Mouse (Mus musculus) CH12.LX (cell line): ENCODE results near the gene Pmepa1.

Source experiments
- CTCF ChIP-seq, 2 experiments: IDR thresholded peaks in 1 of 2; conservative IDR thresholded peaks in 1 of 2; 2 replicates each; pipeline ENCODE4 v1.5.1; 2011 to 2012; ENCODE audit warnings: low read depth in 2 of 2, low read length in 2 of 2, improper control_type of control experiment in 1 of 2, inconsistent platforms in 1 of 2, mild to moderate bottlenecking in 1 of 2, moderate library complexity in 1 of 2
- ELF1 ChIP-seq: IDR thresholded peaks from 2 replicates; pipeline ENCODE4 v1.6.1; 2014; ENCODE audit warnings: low read depth, mild to moderate bottlenecking, inconsistent platforms, low read length, improper control_type of control experiment
- KAT2A ChIP-seq: IDR thresholded peaks from 2 replicates; pipeline ENCODE4 v1.6.1; 2012; ENCODE audit warnings: low read length, improper control_type of control experiment, inconsistent platforms; ENCODE audit not compliant: insufficient replicate concordance
- MYC ChIP-seq: IDR thresholded peaks from 2 replicates; pipeline ENCODE4 v1.6.1; 2011; ENCODE audit warnings: low read depth, mild to moderate bottlenecking, improper control_type of control experiment, low read length
- POLR2A ChIP-seq: IDR thresholded peaks from 2 replicates; pipeline ENCODE4 v1.6.1; 2011; ENCODE audit warnings: low read depth, mild to moderate bottlenecking, improper control_type of control experiment, low read length
- POLR2AphosphoS2 ChIP-seq: IDR thresholded peaks from 2 replicates; pipeline ENCODE4 v1.6.1; 2011; ENCODE audit warnings: low read depth, low read length, improper control_type of control experiment
- ZC3H11A ChIP-seq: IDR thresholded peaks from 2 replicates; pipeline ENCODE4 v1.6.1; 2012; ENCODE audit warnings: low read depth, mild to moderate bottlenecking, inconsistent platforms, low read length, improper control_type of control experiment

DNA sequence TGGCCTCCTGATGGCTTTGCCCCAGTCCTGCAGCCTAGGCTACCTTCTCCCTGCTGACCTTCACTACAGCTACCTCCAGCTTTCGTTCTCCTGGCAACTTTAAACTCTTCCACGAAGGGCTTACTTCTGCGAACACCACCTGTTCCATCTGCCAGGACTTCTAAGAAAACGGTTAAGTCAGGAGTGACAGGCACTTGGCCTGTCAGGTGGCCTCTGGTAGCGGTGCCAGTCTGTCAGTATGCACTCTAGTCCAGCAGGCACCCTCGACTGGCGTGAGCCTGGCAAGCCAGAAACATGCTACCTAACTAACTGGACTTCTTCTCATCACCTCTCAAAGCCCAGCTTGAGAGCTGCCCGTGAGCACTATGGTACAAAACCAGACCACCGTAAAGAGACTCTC lies 32.7 kb downstream of the Pmepa1 start:
- no peak for TF ChIP-seq ZC3H11A
- TF ChIP-seq KAT2A = no peak
- no peak for TF ChIP-seq POLR2A
- no peak for TF ChIP-seq ELF1
- no peak for TF ChIP-seq MYC
- no peak for TF ChIP-seq POLR2AphosphoS2
- TF ChIP-seq CTCF (conservative IDR thresholded peaks at IDR 0.05 in 1 of 2, IDR thresholded peaks at IDR 0.05 in 1 of 2; ENCODE audit: low read depth in 2 of 2, low read length in 2 of 2) = no peak
